Mouse (Mus musculus): ENCODE data around the gene Napepld. TPM values are rescaled to one million over a fixed set of nuclear protein-coding genes. Genes with fewer than 3 reads are reported as not detected.
A peak's percentile ranks its signal among the peaks of the same experiment; 100 is the strongest.
"Not testable (repeated sequence)": the region's sequence is repeated elsewhere in the genome, so short reads cannot be mapped to it uniquely, and the experiment has no call there.

Napepld gene
- polyA plus RNA-seq, 1 experiment from 2014 or later = 1.1 TPM

GRCm38 (mm10) chr5:21646133-21646491 is 55.1 kb downstream of the Napepld start:
- H3K27ac ChIP-seq (ENCODE audit: low read length) = peak overlapping the region; percentile 76
- H3K36me3 ChIP-seq (ENCODE audit: control insufficient read depth, insufficient read depth) = no peaks in the 10 kb centered on the region; the same call in 1 of the 2 replicates
- WGBS (ENCODE audit: insufficient replicate concordance) = under 1% methylated on average over 25 of the region's 25 CpGs
- H3K4me2 ChIP-seq (ENCODE audit: low read depth, low read length) = peak overlapping the region; percentile 80
- peak overlapping the region; percentile 77 for H3K4me3 ChIP-seq (ENCODE audit: low read depth, low read length)
- no peaks in the 10 kb centered on the region for H3K9me3 ChIP-seq (replicated peaks; ENCODE audit: control insufficient read depth, low read length)
- ATAC-seq (ENCODE audit: low read depth) = no peak
- H3K4me1 ChIP-seq (ENCODE audit: control insufficient read depth, low read depth, low read length) = peaks cover 13% of the 10 kb centered on the region
- peak overlapping the region; percentile 79 for H3K9ac ChIP-seq (ENCODE audit: low read depth, low read length)
- H3K27me3 ChIP-seq (ENCODE audit: control insufficient read depth, insufficient read depth, low read depth, low read length) = peaks cover 2% of the 10 kb centered on the region

DNA sequence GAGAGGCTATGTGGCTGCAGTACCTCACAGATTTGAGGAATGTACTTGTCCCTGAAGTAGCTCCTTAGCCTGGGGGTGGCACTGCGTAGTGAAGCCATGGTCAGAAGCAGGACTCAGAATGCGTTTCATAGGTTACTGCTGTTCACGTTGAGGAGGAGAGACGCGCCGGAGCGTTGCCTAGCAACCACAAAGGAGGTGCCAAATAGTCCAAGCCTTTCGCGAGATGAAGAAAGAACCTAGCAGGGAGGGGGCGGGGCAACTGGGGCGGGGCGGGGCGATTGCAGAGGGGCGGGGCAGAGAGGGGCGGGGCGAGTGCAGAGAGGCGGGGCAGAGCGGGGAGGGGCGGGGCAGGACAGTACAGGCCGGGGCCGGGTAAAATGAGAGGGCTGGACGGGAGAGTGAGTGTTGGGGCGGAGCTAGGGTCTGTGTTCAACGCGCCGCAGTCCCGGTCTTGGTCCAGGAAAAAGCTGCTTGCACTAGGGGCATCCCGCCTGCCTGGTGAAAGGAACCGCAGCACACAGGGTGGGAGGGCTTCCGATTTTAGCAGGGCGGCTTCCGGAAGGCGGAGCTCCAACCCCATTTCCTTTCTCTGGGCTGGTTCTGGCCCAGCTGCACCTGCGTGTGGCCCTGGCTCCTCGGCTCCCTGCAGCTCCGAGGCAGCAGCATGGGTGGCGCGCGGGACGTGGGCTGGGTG is 55.6 kb downstream of the Napepld start, which contains the start of the genes Fbxl13 and Armc10:
TSS of gene Fbxl13 (minus strand) at position 196 of the 694 bp plus-strand sequence.
TSS of gene Armc10 (plus strand) at position 375 of the 694 bp plus-strand sequence.
- H3K9me3 ChIP-seq (replicated peaks; ENCODE audit: control insufficient read depth, low read length) = no peaks in the 10 kb centered on the region
- WGBS (ENCODE audit: insufficient replicate concordance) = under 1% methylated on average over 40 of the region's 40 CpGs
- H3K27ac ChIP-seq (ENCODE audit: low read length) = peak within 1 kb of the TSS; percentile 76
- H3K4me2 ChIP-seq (ENCODE audit: low read depth, low read length) = peak within 1 kb of the TSS; percentile 80
- peaks cover 13% of the 10 kb centered on the region for H3K4me1 ChIP-seq (ENCODE audit: control insufficient read depth, low read depth, low read length)
- H3K36me3 ChIP-seq (ENCODE audit: control insufficient read depth, insufficient read depth) = no peaks in the 10 kb centered on the region; the same call in 1 of the 2 replicates
- peak within 1 kb of the TSS; percentile 77 for H3K4me3 ChIP-seq (ENCODE audit: low read depth, low read length)
- peak within 1 kb of the TSS; percentile 79 for H3K9ac ChIP-seq (ENCODE audit: low read depth, low read length)
- H3K27me3 ChIP-seq (ENCODE audit: control insufficient read depth, insufficient read depth, low read depth, low read length) = peaks cover 2% of the 10 kb centered on the region
- peak; percentile 94 for ATAC-seq (ENCODE audit: low read depth)

- H3K27ac ChIP-seq (ENCODE audit: low read length) = no peak overlapping the region
- ATAC-seq (ENCODE audit: low read depth) = no peak
- no peak overlapping the region for H3K9ac ChIP-seq (ENCODE audit: low read depth, low read length)
- H3K4me3 ChIP-seq (ENCODE audit: low read depth, low read length) = peak overlapping the region; percentile 48
- WGBS (ENCODE audit: insufficient replicate concordance) = 14% methylated on average over 14 of the region's 14 CpGs
- H3K4me1 ChIP-seq (ENCODE audit: control insufficient read depth, low read depth, low read length) = peaks cover 13% of the 10 kb centered on the region
- no peaks in the 10 kb centered on the region; the same call in 1 of the 2 replicates for H3K36me3 ChIP-seq (ENCODE audit: control insufficient read depth, insufficient read depth)
- H3K27me3 ChIP-seq (ENCODE audit: control insufficient read depth, insufficient read depth, low read depth, low read length) = peaks cover 2% of the 10 kb centered on the region
- peak overlapping the region; percentile 80 for H3K4me2 ChIP-seq (ENCODE audit: low read depth, low read length)
- no peaks in the 10 kb centered on the region for H3K9me3 ChIP-seq (replicated peaks; ENCODE audit: control insufficient read depth, low read length)
Measured at GRCm38 (mm10) chr5:21644891-21645438, 56.2 kb downstream of the Napepld start.

DNA sequence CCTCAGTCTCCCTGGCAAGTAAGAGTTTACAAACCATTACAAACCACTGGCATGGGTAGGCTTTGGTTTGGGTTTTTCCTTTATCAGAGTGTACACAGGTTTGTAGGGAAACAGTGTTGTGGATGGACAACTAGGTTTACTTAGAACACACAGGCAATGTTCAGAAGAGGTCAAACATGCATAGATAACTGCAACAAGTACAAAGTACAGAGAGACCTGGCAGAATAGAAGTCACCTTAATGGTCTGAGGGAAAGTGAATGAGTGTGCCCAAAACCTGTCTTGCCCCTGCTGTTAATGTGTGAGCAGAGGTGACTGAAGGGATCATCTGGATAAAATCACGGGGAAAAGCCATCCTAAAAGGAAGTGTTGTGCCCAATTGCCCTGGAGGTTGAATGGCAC is 57.6 kb downstream of the Napepld start:
- H3K9ac ChIP-seq (ENCODE audit: low read depth, low read length) = no peak overlapping the region
- no peaks in the 10 kb centered on the region for H3K36me3 ChIP-seq (ENCODE audit: control insufficient read depth, insufficient read depth)
- H3K9me3 ChIP-seq (replicated peaks; ENCODE audit: control insufficient read depth, low read length) = no peaks in the 10 kb centered on the region
- H3K4me3 ChIP-seq (ENCODE audit: low read depth, low read length) = no peak overlapping the region
- H3K27ac ChIP-seq (ENCODE audit: low read length) = no peak overlapping the region
- peaks cover 13% of the 10 kb centered on the region for H3K4me1 ChIP-seq (ENCODE audit: control insufficient read depth, low read depth, low read length)
- WGBS (ENCODE audit: insufficient replicate concordance) = 14% methylated on average over 1 of the region's 1 CpGs
- H3K4me2 ChIP-seq (ENCODE audit: low read depth, low read length) = no peak overlapping the region
- ATAC-seq (ENCODE audit: low read depth) = no peak
- H3K27me3 ChIP-seq (ENCODE audit: control insufficient read depth, insufficient read depth, low read depth, low read length) = peaks cover 2% of the 10 kb centered on the region

DNA sequence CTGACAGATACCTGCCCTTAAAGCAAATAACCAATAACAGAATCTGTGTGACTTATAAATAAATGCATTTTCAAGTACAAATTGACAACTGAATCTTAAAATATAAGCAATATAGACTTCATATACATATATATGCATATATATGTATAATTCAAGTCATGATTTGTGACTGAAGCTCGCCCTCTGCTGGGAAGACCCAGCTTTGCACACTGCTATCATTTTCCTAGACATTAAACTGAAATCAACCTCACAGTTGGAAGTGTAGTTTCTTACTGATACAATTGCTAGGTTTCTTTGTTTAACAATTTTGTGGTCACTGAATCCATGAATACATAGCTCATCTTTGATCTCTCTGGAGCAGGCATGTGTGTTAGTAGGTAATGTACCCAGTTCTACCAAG is 60.2 kb downstream of the Napepld start:
- Histone ChIP-seq H3K27me3 (ENCODE audit: control insufficient read depth, insufficient read depth, low read depth, low read length) (peaks cover 2% of the 10 kb centered on the region), H3K27ac (ENCODE audit: low read length) (no peak overlapping the region), H3K9ac (ENCODE audit: low read depth, low read length) (no peak overlapping the region), H3K4me3 (ENCODE audit: low read depth, low read length) (no peak overlapping the region), H3K36me3 (ENCODE audit: control insufficient read depth, insufficient read depth) (no peaks in the 10 kb centered on the region), H3K4me1 (ENCODE audit: control insufficient read depth, low read depth, low read length) (peaks cover 6% of the 10 kb centered on the region), H3K4me2 (ENCODE audit: low read depth, low read length) (no peak overlapping the region), H3K9me3 (replicated peaks; ENCODE audit: control insufficient read depth, low read length) (no peaks in the 10 kb centered on the region)
- ATAC-seq (ENCODE audit: low read depth) = no peak
- 0% methylated on average over 1 of the region's 1 CpGs for WGBS (ENCODE audit: insufficient replicate concordance)

DNA sequence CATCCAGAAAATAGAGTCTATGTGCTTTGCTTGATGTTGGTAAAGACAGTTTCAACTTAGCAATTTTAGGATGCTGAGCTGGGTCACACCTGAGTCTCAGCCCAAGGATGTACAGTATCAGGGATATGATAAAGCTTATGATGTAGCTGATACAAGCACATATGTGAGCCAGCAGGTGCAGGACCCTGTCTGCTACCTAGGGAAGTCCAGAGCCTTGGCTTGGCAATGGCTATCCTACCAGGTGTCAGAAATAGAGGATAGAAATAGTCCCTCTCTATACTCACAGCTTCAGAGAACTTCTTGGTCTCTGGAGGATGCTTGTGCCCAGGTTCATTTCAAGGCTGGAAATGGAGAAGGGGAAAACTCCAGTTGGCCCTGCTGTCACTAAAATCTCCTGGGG is 75.3 kb downstream of the Napepld start:
- Histone ChIP-seq H3K4me3 (ENCODE audit: low read depth, low read length) (no peak overlapping the region), H3K4me2 (ENCODE audit: low read depth, low read length) (no peak overlapping the region)
- ATAC-seq (ENCODE audit: low read depth) = no peak

GRCm38 (mm10) chr5:21616450-21617009 is 84.7 kb downstream of the Napepld start:
- Histone ChIP-seq H3K4me1 (ENCODE audit: control insufficient read depth, low read depth, low read length) (peaks cover 3% of the 10 kb centered on the region; the same call in 1 of the 2 replicates), H3K27me3 (ENCODE audit: control insufficient read depth, insufficient read depth, low read depth, low read length) (no peaks in the 10 kb centered on the region), H3K36me3 (ENCODE audit: control insufficient read depth, insufficient read depth) (no peaks in the 10 kb centered on the region), H3K4me2 (ENCODE audit: low read depth, low read length) (no peak overlapping the region), H3K27ac (ENCODE audit: low read length) (no peak overlapping the region), H3K9me3 (replicated peaks; ENCODE audit: control insufficient read depth, low read length) (no peaks in the 10 kb centered on the region), H3K4me3 (ENCODE audit: low read depth, low read length) (no peak overlapping the region), H3K9ac (ENCODE audit: low read depth, low read length) (no peak overlapping the region)
- ATAC-seq (ENCODE audit: low read depth) = peak; percentile 39; the same call in 1 of the 2 replicates
- 28% methylated on average over 3 of the region's 3 CpGs for WGBS (ENCODE audit: insufficient replicate concordance)

More for the DNA sequence above, 75.3 kb downstream of the Napepld start:
- no peaks in the 10 kb centered on the region for H3K27me3 ChIP-seq (ENCODE audit: control insufficient read depth, insufficient read depth, low read depth, low read length)
- H3K9ac ChIP-seq (ENCODE audit: low read depth, low read length) = no peak overlapping the region
- H3K36me3 ChIP-seq (ENCODE audit: control insufficient read depth, insufficient read depth) = no peaks in the 10 kb centered on the region
- H3K4me1 ChIP-seq (ENCODE audit: control insufficient read depth, low read depth, low read length) = no peaks in the 10 kb centered on the region
- H3K9me3 ChIP-seq (replicated peaks; ENCODE audit: control insufficient read depth, low read length) = no peaks in the 10 kb centered on the region
- H3K27ac ChIP-seq (ENCODE audit: low read length) = no peak overlapping the region

- 88% methylated on average over 11 of the region's 11 CpGs for WGBS (ENCODE audit: insufficient replicate concordance)
- not testable (repeated sequence) for H3K4me1 ChIP-seq (ENCODE audit: control insufficient read depth, low read depth, low read length); H3K9me3 ChIP-seq (replicated peaks; ENCODE audit: control insufficient read depth, low read length); H3K4me2 ChIP-seq (ENCODE audit: low read depth, low read length); ATAC-seq (ENCODE audit: low read depth); H3K27ac ChIP-seq (ENCODE audit: low read length); H3K36me3 ChIP-seq (ENCODE audit: control insufficient read depth, insufficient read depth); H3K27me3 ChIP-seq (ENCODE audit: control insufficient read depth, insufficient read depth, low read depth, low read length); H3K9ac ChIP-seq (ENCODE audit: low read depth, low read length); H3K4me3 ChIP-seq (ENCODE audit: low read depth, low read length)
Measured at GRCm38 (mm10) chr5:21614299-21614698, 86.9 kb downstream of the Napepld start.

Data from liver, embryonic 16.5 days (tissue).